Mouse (Mus musculus) embryonic stem cell, embryonic (primary cell): ENCODE results near the gene Cass4.

ENCODE experiments used
- CTCF ChIA-PET, 4 experiments: fragments of 300-600 bp in 2 of 4; fragments of 350-600 bp in 2 of 4; sonication (Branson Sonifier 250); formaldehyde crosslinking; loops; one replicate each; lab custom pipeline; 2022; ENCODE audit warnings: inconsistent platforms in 2 of 4; lab: Charles Lee
- POLR2A ChIA-PET, 4 experiments: fragments of 300-600 bp in 2 of 4; fragments of 350-600 bp in 2 of 4; sonication (Branson Sonifier 250); formaldehyde crosslinking; loops; one replicate each; lab custom pipeline; 2022; ENCODE audit warnings: antibody characterized with exemption in 4 of 4, inconsistent platforms in 1 of 4; lab: Charles Lee

Gene Cass4

DNA sequence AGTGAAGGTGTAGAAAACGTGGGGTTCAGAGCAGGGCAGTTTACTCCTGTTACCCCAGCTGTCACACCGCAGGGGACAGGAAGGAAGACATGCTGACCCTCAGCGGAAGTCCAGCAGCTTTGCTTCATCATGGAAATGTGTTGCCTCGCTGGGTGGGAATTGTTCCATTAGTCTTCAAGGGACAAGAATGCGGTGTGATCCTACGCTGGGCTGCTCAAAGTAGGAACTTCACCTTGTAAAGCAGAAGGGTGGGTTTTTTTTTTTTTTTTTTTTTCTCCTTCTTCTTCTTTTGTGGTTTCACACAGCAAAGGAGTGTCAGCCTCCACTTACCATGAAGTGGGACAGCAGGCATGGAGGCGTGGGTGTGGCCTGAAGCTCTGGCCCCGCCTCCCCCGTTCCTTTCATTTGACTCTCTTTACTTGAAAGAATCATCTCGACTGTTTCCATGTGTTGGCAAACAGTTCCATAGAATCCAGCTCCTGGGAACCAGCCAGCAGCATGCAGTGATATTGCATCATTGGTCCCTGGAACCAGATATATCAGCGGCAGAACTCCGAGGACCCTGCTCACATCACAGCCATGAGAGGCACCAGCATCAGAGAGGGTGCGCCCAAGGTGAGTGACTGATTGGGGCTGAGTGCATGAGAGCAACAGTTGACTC, at the start of gene Cass4:
Gene Cass4 (plus strand): TSS at position 404 of the 661 bp plus-strand sequence.
- ChIA-PET POLR2A (interaction anchor here in 3 of 4 experiments (0.6 to 2.4 kb wide), 23 partner anchors 11 to 1663 kb away, joined by 3 to 13 read pairs (median 5); partner anchors contain the start of genes Aurka (in 2 of the 3), Cstf1 (in 2 of the 3) and Rtf2 (in 1 of the 3)), CTCF (interaction anchor here in 3 of 4 experiments (0.6 to 0.7 kb wide), 5 partner anchors 15 to 319 kb away, joined by 3 to 9 read pairs (median 4); no protein-coding TSS in a partner anchor)

DNA sequence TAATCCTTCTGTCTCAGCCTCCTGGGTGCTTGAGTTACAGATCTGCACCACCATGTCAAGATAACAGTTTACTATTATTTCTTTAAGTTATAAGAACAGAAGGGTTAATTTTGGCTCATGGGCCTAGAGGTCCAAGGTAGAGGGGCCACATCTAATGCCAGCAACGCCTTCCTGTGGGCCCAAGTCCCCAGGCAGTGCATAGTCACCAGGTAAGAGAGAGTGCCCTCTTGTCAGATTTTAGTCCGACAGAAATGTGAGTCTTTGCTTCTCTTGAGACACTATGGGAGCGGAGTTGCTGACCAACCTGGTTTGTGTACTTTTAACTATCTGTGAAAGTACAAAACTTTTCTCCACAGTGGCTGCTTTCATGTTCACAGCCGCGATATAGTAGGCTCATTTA, 48.9 kb upstream of the Cass4 start:
- CTCF ChIA-PET, result interaction anchor here in 3 of 4 experiments (0.6 to 1.2 kb wide), 5 partner anchors 16 to 133 kb away, joined by 3 to 6 read pairs (median 3); no protein-coding TSS in a partner anchor
- POLR2A ChIA-PET, result interaction anchor here in 3 of 4 experiments (0.8 to 8.6 kb wide), 12 partner anchors 10 to 87 kb away, joined by 3 to 71 read pairs (median 5); partner anchors contain the start of genes Aurka (in 3 of the 3) and Cstf1 (in 3 of the 3)

DNA sequence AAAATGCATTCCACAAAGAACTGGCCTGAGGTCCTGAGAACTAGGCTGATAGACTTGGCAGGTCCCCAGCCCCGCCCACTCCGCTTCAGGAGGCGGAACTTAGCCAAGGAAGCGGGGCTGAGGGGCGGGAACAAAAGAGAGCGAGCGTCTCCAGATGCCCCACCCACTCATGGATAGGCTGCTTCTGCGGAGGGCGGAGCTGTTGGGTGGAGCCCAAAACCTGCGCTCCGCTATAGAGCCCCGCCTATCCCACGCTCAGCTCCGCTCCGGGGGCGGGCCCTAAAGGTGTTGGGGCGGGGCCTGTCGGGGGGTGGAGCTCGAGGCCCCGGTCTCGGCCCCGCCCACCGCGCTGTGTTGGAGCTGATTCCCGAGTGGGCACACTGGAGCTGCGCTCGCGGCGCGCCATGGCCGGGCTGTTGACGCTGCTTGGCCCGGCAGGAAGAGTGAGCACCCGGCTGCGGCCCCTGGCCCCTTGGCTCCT, 48.3 kb upstream of the Cass4 start, which contains the start of gene Fam210b:
Gene Fam210b (plus strand): TSS at position 308 of the 481 bp plus-strand sequence.
- ChIA-PET CTCF (interaction anchor here in 3 of 4 experiments (0.6 to 1.4 kb wide), 15 partner anchors 9 to 132 kb away, joined by 3 to 9 read pairs (median 3); partner anchors contain the start of gene Mc3r (in 1 of the 3)), POLR2A (interaction anchor here (0.6 to 8.6 kb wide), 31 partner anchors 9 to 522 kb away, joined by 3 to 71 read pairs (median 4); partner anchors contain the start of genes Aurka (in 4 of the 4), Cstf1 (in 4 of the 4) and Rtf2 (in 1 of the 4))

DNA sequence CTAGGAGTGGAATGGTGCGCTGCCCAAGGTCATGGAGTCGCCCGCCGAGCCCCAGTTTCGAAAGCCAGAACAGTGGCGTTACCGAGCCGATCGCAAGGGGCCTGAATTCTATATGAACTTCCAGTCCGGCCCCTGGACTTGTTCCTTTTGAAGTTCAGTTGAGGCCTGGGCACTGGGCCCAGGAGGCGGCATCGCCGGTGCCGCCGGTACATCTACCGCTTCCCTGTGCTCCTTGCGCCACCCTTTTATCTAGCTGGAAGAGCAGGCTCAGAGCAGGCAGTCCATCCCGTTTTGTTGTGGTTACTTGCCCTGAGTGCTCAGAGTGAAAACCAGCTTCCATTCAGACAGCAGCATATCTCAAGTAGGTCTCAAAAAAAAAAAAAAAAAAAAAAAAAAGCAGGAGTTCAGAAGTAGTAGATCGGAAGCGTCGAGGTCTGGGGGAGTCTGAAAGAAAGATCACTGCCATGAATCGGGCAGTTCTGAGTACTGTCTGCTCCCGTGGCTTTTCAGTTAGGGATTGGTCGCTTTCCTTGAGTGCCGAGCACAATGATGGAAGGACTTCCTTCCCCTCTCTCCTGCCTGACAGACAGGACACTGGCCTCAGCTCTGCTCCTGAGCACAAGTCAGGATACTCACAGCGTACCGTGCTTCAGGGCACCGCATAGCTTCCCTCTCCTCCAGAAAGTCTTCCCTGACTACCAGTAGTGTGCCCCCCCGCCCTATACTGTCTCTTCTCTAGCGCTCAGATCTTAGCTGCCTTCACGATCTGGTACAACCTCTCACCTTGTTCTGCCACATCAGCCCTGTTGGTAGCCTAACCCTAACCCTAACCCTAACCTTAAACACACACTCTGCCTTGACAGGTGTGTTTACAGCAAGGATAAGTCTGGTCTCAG, 47.3 kb upstream of the Cass4 start:
- ChIA-PET CTCF (interaction anchor here in 3 of 4 experiments (0.6 to 1.4 kb wide), 13 partner anchors 8 to 139 kb away, joined by 3 to 9 read pairs (median 3); no protein-coding TSS in a partner anchor), POLR2A (interaction anchor here in 3 of 4 experiments (0.5 to 8.6 kb wide), 24 partner anchors 8 to 176 kb away, joined by 3 to 71 read pairs (median 4); partner anchors contain the start of genes Aurka (in 2 of the 3), Cstf1 (in 2 of the 3), Rtf2 (in 2 of the 3) and Cass4 (in 1 of the 3))

DNA sequence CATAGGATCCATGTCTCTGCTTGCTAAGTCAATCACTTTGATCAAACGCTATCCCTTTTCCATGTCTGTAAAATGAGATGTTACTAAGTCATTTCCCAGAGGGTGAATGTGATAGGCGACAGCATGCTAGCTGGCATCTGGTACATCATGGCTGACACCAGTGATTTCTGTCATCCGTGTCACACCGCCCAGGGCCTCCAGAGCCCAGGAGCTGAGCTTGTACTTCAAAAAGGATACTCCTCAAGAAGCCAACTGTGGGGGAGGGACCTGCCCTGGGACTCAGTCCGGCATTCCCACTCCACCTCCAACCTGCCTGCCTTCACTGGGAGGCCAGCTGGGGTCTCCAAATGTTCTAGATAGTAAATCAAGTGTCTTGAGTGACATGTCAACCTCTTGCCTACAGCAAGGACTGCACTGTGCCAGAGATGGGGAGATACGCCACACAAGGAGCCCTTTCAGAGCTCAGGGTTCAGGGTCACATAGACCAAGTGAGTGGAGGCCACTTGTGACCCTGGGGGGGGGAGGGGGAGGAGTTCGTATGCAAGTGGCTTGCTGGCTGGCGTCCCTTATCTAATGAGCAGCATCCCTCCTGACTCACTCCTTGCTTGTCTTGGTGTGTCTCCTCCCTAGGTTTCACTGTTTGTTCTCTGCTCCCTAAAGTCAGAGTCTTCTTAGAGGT, 46.5 kb upstream of the Cass4 start:
- CTCF ChIA-PET, result interaction anchor here in 2 of 4 experiments (0.6 to 0.8 kb wide), 4 partner anchors 18 to 140 kb away, joined by 3 to 4 read pairs (median 3); no protein-coding TSS in a partner anchor
- POLR2A ChIA-PET, result interaction anchor here in 3 of 4 experiments (0.5 to 8.6 kb wide), 13 partner anchors 8 to 94 kb away, joined by 3 to 71 read pairs (median 3); partner anchors contain the start of genes Aurka (in 2 of the 3), Cstf1 (in 2 of the 3), Rtf2 (in 2 of the 3) and Cass4 (in 1 of the 3)

DNA sequence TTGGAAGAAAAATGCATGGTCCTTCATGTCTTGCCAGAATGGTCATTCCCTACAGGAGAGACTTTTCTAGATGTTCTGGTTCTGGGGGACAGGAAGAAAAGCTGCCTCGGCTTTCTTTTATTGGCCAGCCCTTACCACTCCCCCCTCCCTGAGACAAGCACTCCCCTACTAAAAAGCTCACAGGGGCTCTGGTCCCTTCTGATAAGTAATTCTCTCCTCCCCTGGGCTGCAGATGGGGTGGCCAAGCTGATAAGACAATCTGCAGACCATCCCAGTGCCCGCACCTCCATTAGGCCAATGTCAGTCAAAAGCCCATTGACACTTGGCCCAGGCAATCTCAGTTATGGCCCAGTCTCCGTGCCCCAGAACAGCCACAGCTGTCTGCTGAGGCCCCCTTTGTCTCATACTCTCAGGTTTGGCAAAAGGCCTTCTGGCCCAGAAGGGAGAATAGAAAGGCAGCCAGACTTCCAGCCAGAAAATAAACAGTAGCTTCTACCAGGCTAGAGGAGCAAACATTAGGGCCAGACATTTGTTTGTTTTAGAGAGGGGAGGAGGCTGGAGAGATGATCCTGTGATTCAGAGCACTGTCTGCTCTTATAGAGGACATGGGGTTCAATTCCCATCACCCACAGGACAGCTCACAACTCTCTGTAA, 45.2 kb upstream of the Cass4 start:
- POLR2A ChIA-PET, result interaction anchor here in 1 of 4 experiments (8.6 kb wide), 1 partner anchor 13 kb away, joined by 71 read pairs; no protein-coding TSS in a partner anchor
- CTCF ChIA-PET, result no interaction called here

GRCm38 (mm10) chr2:172349776-172350175, 43.8 kb upstream of the Cass4 start:
- ChIA-PET POLR2A (interaction anchor here in 2 of 4 experiments (2.7 to 8.6 kb wide), 3 partner anchors 11 to 21 kb away, joined by 13 to 71 read pairs (median 14); partner anchors contain the start of genes Aurka (in 2 of the 2) and Cstf1 (in 2 of the 2)), CTCF (interaction anchor here in 1 of 4 experiments (0.6 to 1.6 kb wide), 2 partner anchors 131 to 428 kb away, joined by 3 read pairs; no protein-coding TSS in a partner anchor)

GRCm38 (mm10) chr2:172350773-172351172, 42.8 kb upstream of the Cass4 start:
- ChIA-PET CTCF (interaction anchor here in 3 of 4 experiments (0.5 to 1.6 kb wide), 3 partner anchors 132 to 144 kb away, joined by 3 to 5 read pairs (median 3); no protein-coding TSS in a partner anchor), POLR2A (interaction anchor here in 3 of 4 experiments (0.7 to 8.6 kb wide), 8 partner anchors 10 to 95 kb away, joined by 3 to 71 read pairs (median 4); partner anchors contain the start of genes Aurka (in 2 of the 3) and Cstf1 (in 2 of the 3))

DNA sequence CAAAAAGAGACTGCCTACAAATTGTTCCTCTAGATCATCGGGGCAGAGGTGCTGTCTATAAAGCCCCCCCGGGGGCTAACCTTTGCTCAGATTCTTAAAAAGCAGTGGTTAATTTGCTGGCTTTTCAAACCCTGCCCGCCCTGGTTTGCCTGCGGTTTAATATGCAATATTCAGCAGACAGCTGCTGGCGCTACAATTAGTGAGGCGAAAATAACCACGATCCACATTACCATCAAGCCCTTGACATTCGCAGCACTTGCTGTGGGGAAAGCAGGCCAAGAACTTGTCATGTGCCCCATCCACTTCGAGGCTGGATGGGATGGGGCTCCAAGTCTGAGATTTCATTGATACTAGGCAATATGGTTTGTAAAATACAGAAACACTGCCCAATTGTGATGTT, 40.4 kb upstream of the Cass4 start:
- ChIA-PET POLR2A (interaction anchor here in 3 of 4 experiments (0.6 to 3.5 kb wide), 5 partner anchors 10 to 25 kb away, joined by 3 to 22 read pairs (median 3); partner anchors contain the start of genes Aurka (in 2 of the 3) and Cstf1 (in 2 of the 3)), CTCF (interaction anchor here in 1 of 4 experiments (1.0 kb wide), 1 partner anchor 8 kb away, joined by 3 read pairs; the partner anchor contains the start of gene Fam210b)

DNA sequence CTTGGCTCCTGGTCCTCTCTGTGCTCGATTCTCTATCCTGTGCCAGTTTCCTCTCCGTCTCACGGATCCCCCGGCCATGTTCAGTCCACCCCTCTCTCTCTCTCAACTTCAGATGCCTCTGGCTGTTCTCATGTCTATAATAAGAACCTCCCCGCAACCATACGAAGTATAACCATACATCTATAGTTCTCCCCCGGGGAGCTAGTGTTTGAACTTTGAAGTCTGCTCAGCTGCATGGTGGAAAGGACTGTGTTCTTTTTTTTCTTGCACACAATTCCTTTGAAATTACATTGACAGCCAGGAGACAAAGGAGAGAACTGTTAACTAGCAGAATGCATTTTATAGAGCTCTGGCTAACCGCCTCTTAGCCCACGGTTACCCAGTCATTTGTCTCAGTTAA, 38.8 kb upstream of the Cass4 start:
- ChIA-PET CTCF (interaction anchor here in 2 of 4 experiments (0.5 to 1.6 kb wide), 3 partner anchors 23 to 106 kb away, joined by 3 to 7 read pairs (median 3); no protein-coding TSS in a partner anchor), POLR2A (interaction anchor here in 3 of 4 experiments (0.6 to 3.5 kb wide), 12 partner anchors 8 to 116 kb away, joined by 3 to 22 read pairs (median 5); partner anchors contain the start of genes Aurka (in 3 of the 3), Cstf1 (in 3 of the 3) and Fam210b (in 2 of the 3))

DNA sequence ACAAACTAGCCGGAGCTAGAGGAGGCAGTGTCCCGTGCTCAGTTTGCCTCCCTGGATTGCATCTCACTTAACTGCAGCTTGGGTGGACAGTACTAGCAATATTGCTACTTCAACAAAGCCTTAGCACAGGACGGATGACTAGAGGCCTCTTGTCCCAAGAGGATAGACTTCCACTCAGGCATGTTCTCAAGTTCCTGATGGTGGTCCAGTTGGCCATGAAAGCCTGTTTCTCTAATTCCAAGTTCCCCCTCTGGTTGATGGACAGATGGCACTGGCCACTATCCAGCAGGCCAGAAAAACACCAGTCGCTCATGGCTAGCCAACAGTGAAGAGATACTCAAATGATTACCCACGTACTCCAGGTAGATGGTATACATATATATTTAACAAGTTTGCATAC, 37.8 kb upstream of the Cass4 start:
- POLR2A ChIA-PET, result interaction anchor here in 2 of 4 experiments (0.8 to 3.5 kb wide), 5 partner anchors 8 to 15 kb away, joined by 3 to 22 read pairs (median 7); partner anchors contain the start of genes Aurka (in 2 of the 2) and Cstf1 (in 2 of the 2)
- CTCF ChIA-PET, result interaction anchor here in 1 of 4 experiments (1.6 kb wide), 1 partner anchor 22 kb away, joined by 3 read pairs; no protein-coding TSS in a partner anchor

GRCm38 (mm10) chr2:172363176-172363575, 30.4 kb upstream of the Cass4 start:
- CTCF ChIA-PET, result no interaction called here
- POLR2A ChIA-PET, result interaction anchor here in 3 of 4 experiments (0.5 to 8.5 kb wide), 11 partner anchors 7 to 115 kb away, joined by 3 to 79 read pairs (median 5); partner anchors contain the start of genes Fam210b (in 2 of the 3), Aurka (in 1 of the 3), Cass4 (in 1 of the 3) and Cstf1 (in 1 of the 3)

DNA sequence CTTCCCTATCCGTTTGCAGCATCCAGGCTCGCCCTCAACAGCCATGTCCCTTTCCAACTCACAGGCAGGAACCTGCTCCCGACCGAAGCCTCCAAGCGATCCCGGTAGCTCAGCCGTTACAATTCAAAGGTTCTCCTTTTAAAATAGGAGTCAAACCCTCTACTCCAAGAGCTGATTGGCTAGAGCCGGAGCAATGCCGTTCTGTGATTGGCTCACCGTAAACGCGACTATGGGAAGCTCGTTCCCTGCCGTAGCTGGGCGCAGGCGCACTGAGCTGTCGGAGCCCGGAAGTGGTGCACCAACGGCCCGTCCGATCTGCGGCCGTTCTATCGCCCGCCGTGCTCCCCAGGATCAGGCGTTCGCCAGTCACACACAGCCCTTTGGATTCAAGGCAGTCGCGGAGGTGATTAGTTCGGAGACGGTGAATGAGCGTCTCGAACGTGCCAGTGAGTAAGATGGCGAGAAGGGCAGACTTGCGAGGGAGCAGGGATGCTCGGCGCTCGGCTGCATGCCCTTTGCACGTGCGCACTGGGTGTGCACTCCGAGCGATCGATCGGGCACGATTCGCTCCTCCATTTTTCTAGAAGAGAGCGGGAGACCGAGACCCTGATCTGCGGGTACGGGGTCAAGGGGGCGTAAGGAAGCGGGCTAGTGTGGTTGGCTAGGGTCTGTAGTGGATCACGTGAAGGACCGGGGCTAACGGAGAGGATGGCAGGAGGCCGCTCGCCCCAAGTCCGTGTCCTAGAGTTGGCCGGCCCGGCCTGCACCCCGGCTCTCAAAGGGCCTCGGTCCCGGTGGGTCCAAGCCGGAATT, 23.0 kb upstream of the Cass4 start, which contains the start of the genes Aurka and Cstf1:
Gene Aurka (minus strand): TSS at position 125 of the 813 bp plus-strand sequence.
Gene Cstf1 (plus strand): TSS at position 271 of the 813 bp plus-strand sequence.
- ChIA-PET POLR2A (interaction anchor here (0.6 to 7.5 kb wide), 61 partner anchors 8 to 501 kb away, joined by 3 to 79 read pairs (median 4); partner anchors contain the start of genes Fam210b (in 4 of the 4), Rtf2 (in 3 of the 4), Cass4 (in 2 of the 4) and Fam209 (in 1 of the 4)), CTCF (interaction anchor here in 2 of 4 experiments (0.6 to 2.4 kb wide), 8 partner anchors 8 to 173 kb away, joined by 3 to 7 read pairs (median 5); partner anchors contain the start of gene Rtf2 (in 1 of the 2))

DNA sequence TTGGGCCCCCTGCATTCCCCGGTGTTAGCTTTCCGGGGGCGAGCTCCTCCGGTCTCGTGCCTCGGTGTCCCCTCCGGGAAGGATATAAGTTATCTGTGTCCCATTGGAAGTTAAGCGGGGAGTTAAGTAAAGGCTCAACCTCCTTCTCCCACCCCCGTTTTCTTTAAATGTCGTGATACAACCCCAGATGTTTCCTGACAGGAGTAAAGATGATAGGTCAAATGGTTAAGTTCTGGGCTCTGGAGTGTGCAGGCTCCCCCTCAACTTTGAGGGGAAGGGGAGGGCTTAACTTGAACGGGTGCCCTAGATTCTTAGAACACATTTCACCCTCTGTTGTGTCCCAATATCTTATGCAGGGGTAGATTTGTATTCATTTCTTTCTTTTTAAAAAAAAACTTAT, 22.3 kb upstream of the Cass4 start:
- CTCF ChIA-PET, result interaction anchor here in 1 of 4 experiments (0.9 kb wide), 1 partner anchor 150 kb away, joined by 3 read pairs; no protein-coding TSS in a partner anchor
- POLR2A ChIA-PET, result interaction anchor here in 3 of 4 experiments (0.6 to 7.5 kb wide), 16 partner anchors 10 to 81 kb away, joined by 3 to 79 read pairs (median 8); partner anchors contain the start of gene Fam210b (in 2 of the 3)
